Mouse (Mus musculus): ENCODE results near the gene Entpd5. TPM values are rescaled to one million over a fixed set of nuclear protein-coding genes. Genes with fewer than 3 reads are reported as not detected.
A peak's percentile ranks its signal among the peaks of the same experiment; 100 is the strongest.

The Entpd5 gene
- polyA plus RNA-seq, 1 experiment from 2014 or later: 68.8 TPM

- Histone ChIP-seq H3K4me1 (ENCODE audit: insufficient read depth, low read length) (peaks cover 4% of the 10 kb centered on the region; the same call in 1 of the 2 replicates), H3K36me3 (ENCODE audit: insufficient read depth, low read length) (no peaks in the 10 kb centered on the region), H3K27ac (ENCODE audit: low read length) (peak overlapping the region; percentile 65), H3K9me3 (ENCODE audit: low read length) (no peaks in the 10 kb centered on the region), H3K27me3 (ENCODE audit: insufficient read depth, low read length) (no peaks in the 10 kb centered on the region), H3K4me3 (ENCODE audit: low read length) (0 out of 2 replicates have a peak overlapping the region, but pooled peaks have one; percentile 10), H3K9ac (replicated peaks; ENCODE audit: low read length) (no peak overlapping the region), H3K4me2 (replicated peaks; ENCODE audit: low read depth, low read length) (no peak overlapping the region)
- WGBS: 57% methylated on average over 3 of the region's 3 CpGs
- ATAC-seq (ENCODE audit: low FRiP score, low TSS enrichment): no peak
These were observed 8.2 kb downstream of the Entpd5 start for GRCm38 (mm10) chr12:84400653-84401052.

- peak overlapping the region; percentile 65 for H3K27ac ChIP-seq (ENCODE audit: low read length)
- no peak for ATAC-seq (ENCODE audit: low FRiP score, low TSS enrichment)
- H3K4me2 ChIP-seq (replicated peaks; ENCODE audit: low read depth, low read length): no peak overlapping the region
These were observed 8.8 kb downstream of the Entpd5 start for GRCm38 (mm10) chr12:84400068-84400467.

GRCm38 (mm10) chr12:84399663-84400062 lies 9.2 kb downstream of the Entpd5 start:
- ATAC-seq (ENCODE audit: low FRiP score, low TSS enrichment): no peak
- no peak overlapping the region for H3K4me3 ChIP-seq (ENCODE audit: low read length)
- no peaks in the 10 kb centered on the region for H3K36me3 ChIP-seq (ENCODE audit: insufficient read depth, low read length)
- H3K4me2 ChIP-seq (replicated peaks; ENCODE audit: low read depth, low read length): no peak overlapping the region
- no peak overlapping the region for H3K9ac ChIP-seq (replicated peaks; ENCODE audit: low read length)
- no peaks in the 10 kb centered on the region for H3K27me3 ChIP-seq (ENCODE audit: insufficient read depth, low read length)
- H3K9me3 ChIP-seq (ENCODE audit: low read length): no peaks in the 10 kb centered on the region
- H3K4me1 ChIP-seq (ENCODE audit: insufficient read depth, low read length): peaks cover 4% of the 10 kb centered on the region; the same call in 1 of the 2 replicates
- H3K27ac ChIP-seq (ENCODE audit: low read length): peak overlapping the region; percentile 65
- 57% methylated on average over 9 of the region's 9 CpGs for WGBS

More at GRCm38 (mm10) chr12:84400068-84400467, 8.8 kb downstream of the Entpd5 start:
- H3K9ac ChIP-seq (replicated peaks; ENCODE audit: low read length): no peak overlapping the region
- H3K27me3 ChIP-seq (ENCODE audit: insufficient read depth, low read length): no peaks in the 10 kb centered on the region
- WGBS: 83% methylated on average over 3 of the region's 3 CpGs
- no peak overlapping the region for H3K4me3 ChIP-seq (ENCODE audit: low read length)
- no peaks in the 10 kb centered on the region for H3K36me3 ChIP-seq (ENCODE audit: insufficient read depth, low read length)
- no peaks in the 10 kb centered on the region for H3K9me3 ChIP-seq (ENCODE audit: low read length)
- H3K4me1 ChIP-seq (ENCODE audit: insufficient read depth, low read length): peaks cover 4% of the 10 kb centered on the region; the same call in 1 of the 2 replicates

- H3K36me3 ChIP-seq (ENCODE audit: insufficient read depth, low read length): no peaks in the 10 kb centered on the region
- WGBS: 76% methylated on average over 9 of the region's 9 CpGs
- no peak overlapping the region for H3K4me3 ChIP-seq (ENCODE audit: low read length)
- H3K27me3 ChIP-seq (ENCODE audit: insufficient read depth, low read length): no peaks in the 10 kb centered on the region
- H3K9me3 ChIP-seq (ENCODE audit: low read length): no peaks in the 10 kb centered on the region
- 0 out of 2 replicates have a peak overlapping the region, but pooled peaks have one; percentile 10 for H3K4me2 ChIP-seq (replicated peaks; ENCODE audit: low read depth, low read length)
- H3K9ac ChIP-seq (replicated peaks; ENCODE audit: low read length): no peak overlapping the region
- no peak for ATAC-seq (ENCODE audit: low FRiP score, low TSS enrichment)
- peaks cover 4% of the 10 kb centered on the region; the same call in 1 of the 2 replicates for H3K4me1 ChIP-seq (ENCODE audit: insufficient read depth, low read length)
- peak overlapping the region; percentile 65 for H3K27ac ChIP-seq (ENCODE audit: low read length)
These were observed 9.7 kb downstream of the Entpd5 start for GRCm38 (mm10) chr12:84399135-84399534.

- ATAC-seq (ENCODE audit: low FRiP score, low TSS enrichment): no peak
- H3K4me1 ChIP-seq (ENCODE audit: insufficient read depth, low read length): peaks cover 4% of the 10 kb centered on the region; the same call in 1 of the 2 replicates
- H3K36me3 ChIP-seq (ENCODE audit: insufficient read depth, low read length): no peaks in the 10 kb centered on the region
- H3K4me3 ChIP-seq (ENCODE audit: low read length): no peak overlapping the region
- no peak overlapping the region for H3K27ac ChIP-seq (ENCODE audit: low read length)
- no peaks in the 10 kb centered on the region for H3K27me3 ChIP-seq (ENCODE audit: insufficient read depth, low read length)
- WGBS: 73% methylated on average over 5 of the region's 5 CpGs
- no peaks in the 10 kb centered on the region for H3K9me3 ChIP-seq (ENCODE audit: low read length)
- no peak overlapping the region for H3K9ac ChIP-seq (replicated peaks; ENCODE audit: low read length)
- no peak overlapping the region for H3K4me2 ChIP-seq (replicated peaks; ENCODE audit: low read depth, low read length)
These were observed 10.2 kb downstream of the Entpd5 start for GRCm38 (mm10) chr12:84398629-84399028.

GRCm38 (mm10) chr12:84397685-84398084 lies 11.1 kb downstream of the Entpd5 start:
- Histone ChIP-seq H3K4me3 (ENCODE audit: low read length) (no peak overlapping the region), H3K4me2 (replicated peaks; ENCODE audit: low read depth, low read length) (no peak overlapping the region), H3K36me3 (ENCODE audit: insufficient read depth, low read length) (0 out of 2 replicates have a peak, but pooled peaks cover 3% of the 10 kb centered on the region), H3K27ac (ENCODE audit: low read length) (no peak overlapping the region), H3K27me3 (ENCODE audit: insufficient read depth, low read length) (no peaks in the 10 kb centered on the region), H3K9ac (replicated peaks; ENCODE audit: low read length) (no peak overlapping the region), H3K9me3 (ENCODE audit: low read length) (no peaks in the 10 kb centered on the region), H3K4me1 (ENCODE audit: insufficient read depth, low read length) (peaks cover 4% of the 10 kb centered on the region; the same call in 1 of the 2 replicates)
- ATAC-seq (ENCODE audit: low FRiP score, low TSS enrichment): no peak

- H3K36me3 ChIP-seq (ENCODE audit: insufficient read depth, low read length): 0 out of 2 replicates have a peak, but pooled peaks cover 3% of the 10 kb centered on the region
- no peaks in the 10 kb centered on the region for H3K27me3 ChIP-seq (ENCODE audit: insufficient read depth, low read length)
- H3K27ac ChIP-seq (ENCODE audit: low read length): no peak overlapping the region; the same call in 1 of the 2 replicates
- peaks cover 4% of the 10 kb centered on the region; the same call in 1 of the 2 replicates for H3K4me1 ChIP-seq (ENCODE audit: insufficient read depth, low read length)
- no peaks in the 10 kb centered on the region for H3K9me3 ChIP-seq (ENCODE audit: low read length)
- H3K9ac ChIP-seq (replicated peaks; ENCODE audit: low read length): no peak overlapping the region
- no peak overlapping the region for H3K4me2 ChIP-seq (replicated peaks; ENCODE audit: low read depth, low read length)
- no peak overlapping the region for H3K4me3 ChIP-seq (ENCODE audit: low read length)
- WGBS: 73% methylated on average over 14 of the region's 14 CpGs
- ATAC-seq (ENCODE audit: low FRiP score, low TSS enrichment): no peak; the same call in 1 of the 2 replicates
These were observed 11.7 kb downstream of the Entpd5 start for GRCm38 (mm10) chr12:84396947-84397679.

- Histone ChIP-seq H3K4me3 (ENCODE audit: low read length) (no peak overlapping the region), H3K27ac (ENCODE audit: low read length) (no peak overlapping the region), H3K36me3 (ENCODE audit: insufficient read depth, low read length) (0 out of 2 replicates have a peak, but pooled peaks cover 3% of the 10 kb centered on the region), H3K9ac (replicated peaks; ENCODE audit: low read length) (no peak overlapping the region), H3K27me3 (ENCODE audit: insufficient read depth, low read length) (no peaks in the 10 kb centered on the region), H3K4me2 (replicated peaks; ENCODE audit: low read depth, low read length) (no peak overlapping the region), H3K9me3 (ENCODE audit: low read length) (no peaks in the 10 kb centered on the region), H3K4me1 (ENCODE audit: insufficient read depth, low read length) (no peaks in the 10 kb centered on the region)
- ATAC-seq (ENCODE audit: low FRiP score, low TSS enrichment): no peak
- WGBS: 89% methylated on average over 5 of the region's 5 CpGs
These were observed 15.0 kb downstream of the Entpd5 start for GRCm38 (mm10) chr12:84393847-84394246.

- 0 out of 2 replicates have a peak, but pooled peaks cover 3% of the 10 kb centered on the region for H3K36me3 ChIP-seq (ENCODE audit: insufficient read depth, low read length)
- no peak for ATAC-seq (ENCODE audit: low FRiP score, low TSS enrichment)
- H3K27ac ChIP-seq (ENCODE audit: low read length): no peak overlapping the region
- H3K4me2 ChIP-seq (replicated peaks; ENCODE audit: low read depth, low read length): no peak overlapping the region
- H3K9ac ChIP-seq (replicated peaks; ENCODE audit: low read length): no peak overlapping the region
- WGBS: 93% methylated on average over 4 of the region's 4 CpGs
- H3K27me3 ChIP-seq (ENCODE audit: insufficient read depth, low read length): no peaks in the 10 kb centered on the region
- no peaks in the 10 kb centered on the region for H3K9me3 ChIP-seq (ENCODE audit: low read length)
- no peaks in the 10 kb centered on the region for H3K4me1 ChIP-seq (ENCODE audit: insufficient read depth, low read length)
- H3K4me3 ChIP-seq (ENCODE audit: low read length): no peak overlapping the region
These were observed 16.1 kb downstream of the Entpd5 start for GRCm38 (mm10) chr12:84392681-84393080.

GRCm38 (mm10) chr12:84390336-84390735 lies 18.5 kb downstream of the Entpd5 start:
- H3K4me3 ChIP-seq (ENCODE audit: low read length): no peak overlapping the region
- 0 out of 2 replicates have a peak, but pooled peaks cover 3% of the 10 kb centered on the region for H3K36me3 ChIP-seq (ENCODE audit: insufficient read depth, low read length)
- ATAC-seq (ENCODE audit: low FRiP score, low TSS enrichment): no peak
- H3K27ac ChIP-seq (ENCODE audit: low read length): no peak overlapping the region
- H3K27me3 ChIP-seq (ENCODE audit: insufficient read depth, low read length): no peaks in the 10 kb centered on the region
- no peaks in the 10 kb centered on the region for H3K9me3 ChIP-seq (ENCODE audit: low read length)
- H3K9ac ChIP-seq (replicated peaks; ENCODE audit: low read length): no peak overlapping the region
- H3K4me1 ChIP-seq (ENCODE audit: insufficient read depth, low read length): no peaks in the 10 kb centered on the region
- no peak overlapping the region for H3K4me2 ChIP-seq (replicated peaks; ENCODE audit: low read depth, low read length)
- 80% methylated on average over 6 of the region's 6 CpGs for WGBS

All from kidney, embryonic 16.5 days (tissue).